In the genomic region with DNA sequence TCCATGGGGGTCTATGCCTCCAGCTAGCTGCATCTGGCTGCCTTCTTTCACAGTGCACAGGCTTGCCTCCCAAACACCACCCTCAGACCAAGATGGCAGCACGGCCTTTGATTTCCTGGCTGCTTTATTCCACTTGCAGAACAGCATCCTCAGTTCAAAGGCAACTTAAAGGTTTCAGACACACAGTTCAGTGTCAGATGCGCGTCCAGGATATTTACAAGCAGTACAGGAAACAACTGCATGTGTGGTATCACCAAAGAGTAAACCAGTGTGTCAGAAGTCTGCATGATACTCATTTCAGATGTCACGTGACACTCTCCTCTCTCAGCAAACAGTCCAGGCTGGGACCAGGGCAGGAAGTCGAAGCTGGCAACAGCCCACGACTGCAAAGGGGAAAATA, we compare ENCODE assay signal across 13 mouse cellular contexts.
DNase-seq lines count a peak whose midpoint lies in the region; ATAC-seq and TF ChIP-seq lines count a peak whose summit lies in the region.
"Had no signal": no experiment of that assay in that cellular context is flagged by ENCODE, and none has a peak within 500 bp of the region (broad histone marks: within the 10 kb centered on the region; RNA-seq: fewer than 3 reads in every experiment).

No protein-coding gene starts in this region.

- H3K9me3 ChIP-seq in hindbrain, postnatal 0 days (ENCODE audit: low read length), result no peaks in the 10 kb centered on the region
- no peaks in the 10 kb centered on the region for H3K9me3 ChIP-seq in hindbrain, embryonic 10.5 days
- H3K9me3 ChIP-seq: forebrain, embryonic 13.5 days; intestine, embryonic 15.5 days had no signal

- no peak for TF ChIP-seq CTCF in hindbrain, postnatal 0 days (IDR thresholded peaks at IDR 0.05; ENCODE audit: low read depth)

- no peaks in the 10 kb centered on the region for H3K27me3 ChIP-seq in hindbrain, postnatal 0 days (ENCODE audit: insufficient read depth, low read length)
- H3K27me3 ChIP-seq in hindbrain, embryonic 10.5 days (ENCODE audit: insufficient read depth, poor library complexity, severe bottlenecking), result no peaks in the 10 kb centered on the region
- H3K27me3 ChIP-seq: forebrain, embryonic 13.5 days; intestine, embryonic 15.5 days had no signal

- no peak overlapping the region for H3K4me2 ChIP-seq in hindbrain, postnatal 0 days (ENCODE audit: low read depth, low read length)
- H3K4me2 ChIP-seq: forebrain, embryonic 13.5 days; intestine, embryonic 15.5 days had no signal

- ATAC-seq in hematopoietic stem cell, adult 5-6 weeks (replicated peaks in 1 of 2; ENCODE audit: insufficient read depth in 1 of 2, low FRiP score in 2 of 2, low TSS enrichment in 1 of 2, low read depth in 1 of 2, poor library complexity in 2 of 2, severe bottlenecking in 2 of 2), result peak; percentile 33 to 65; a peak in 3 of 4 replicates
- ATAC-seq in hindbrain, postnatal 0 days, result no peak
- ATAC-seq: forebrain, embryonic 13.5 days; intestine, embryonic 15.5 days had no signal

- WGBS in hindbrain, postnatal 0 days, result 80% methylated on average over 6 of the region's 6 CpGs
- 79% methylated on average over 6 of the region's 6 CpGs for WGBS in hindbrain, embryonic 10.5 days

- peaks cover 15% of the 10 kb centered on the region; the same call in 1 of the 2 replicates for H3K4me1 ChIP-seq in hindbrain, postnatal 0 days (ENCODE audit: insufficient read depth, low read length)
- H3K4me1 ChIP-seq in hindbrain, embryonic 10.5 days (replicated peaks), result peaks cover 33% of the 10 kb centered on the region

- no peak overlapping the region for H3K9ac ChIP-seq in hindbrain, postnatal 0 days (replicated peaks; ENCODE audit: low read length)
- H3K9ac ChIP-seq: forebrain, embryonic 13.5 days; intestine, embryonic 15.5 days had no signal

- H3K27ac ChIP-seq in hindbrain, postnatal 0 days, result no peak overlapping the region
- H3K27ac ChIP-seq in hindbrain, embryonic 10.5 days, result no peak overlapping the region
- H3K27ac ChIP-seq: forebrain, embryonic 13.5 days; intestine, embryonic 15.5 days; left cerebral cortex, adult 2 months; macrophage had no signal

- peak; percentile 24 for DNase-seq in gastrocnemius, postnatal 25 days
- DNase-seq in gastrocnemius, adult 18-20 months (ENCODE audit: low spot score), result no peak
- DNase-seq in CD4-positive helper T cell, adult 2 months (ENCODE audit: low read depth, low spot score), result peak; percentile 88
- DNase-seq in naive thymus-derived CD4-positive, alpha-beta T cell, adult 2 months (ENCODE audit: low read depth), result peak; percentile 90
- DNase-seq in left cerebral cortex, postnatal 4 days, result no peak
- no peak for DNase-seq in hindbrain, postnatal 0 days (ENCODE audit: low spot score)
- no peak for DNase-seq in hindbrain, embryonic 10.5 days (ENCODE audit: low spot score)
- DNase-seq: heart, adult 11 months had no signal

- intact Hi-C loops in left cerebral cortex, postnatal 4 days (cut with DNase I), result no loop called here

- H3K36me3 ChIP-seq in hindbrain, postnatal 0 days (ENCODE audit: insufficient read depth, low read length), result no peaks in the 10 kb centered on the region
- peaks cover 15% of the 10 kb centered on the region for H3K36me3 ChIP-seq in hindbrain, embryonic 10.5 days
- H3K36me3 ChIP-seq: intestine, embryonic 15.5 days had no signal

- H3K4me3 ChIP-seq in hindbrain, postnatal 0 days (ENCODE audit: low read length), result no peak overlapping the region
- H3K4me3 ChIP-seq in hindbrain, embryonic 10.5 days, result no peak overlapping the region
- H3K4me3 ChIP-seq: forebrain, embryonic 13.5 days; intestine, embryonic 15.5 days; left cerebral cortex, adult 2 months had no signal

Comparison
In these comparisons a context has a peak if more than half of its experiments do, and no peak if none do; other contexts are left out.
1. DNase-seq: peak in gastrocnemius, postnatal 25 days (single experiment), CD4-positive helper T cell, adult 2 months (single experiment) and naive thymus-derived CD4-positive, alpha-beta T cell, adult 2 months (single experiment); none in gastrocnemius, adult 18-20 months (single experiment), left cerebral cortex, postnatal 4 days (single experiment), hindbrain, postnatal 0 days (single experiment) and hindbrain, embryonic 10.5 days (single experiment).